Mouse (Mus musculus) kidney, embryonic 15.5 days (tissue): Measurements from ENCODE around the gene Fgfr2. TPM values are rescaled to one million over a fixed set of nuclear protein-coding genes. Genes with fewer than 3 reads are reported as not detected.

Experiments
- ATAC-seq: fragments of 200-750 bp; cut with Nextera tagmentation; replicated peaks from 2 replicates; pipeline ENCODE4 v1.8.0; 2017; ENCODE audit warnings: moderate TSS enrichment; ENCODE audit not compliant: low FRiP score
- H3K27ac ChIP-seq: fragments of 300-500 bp; sonication (generic); 2 replicates; pipeline ENCODE4 v1.5.1; 2015; ENCODE audit warnings: mild to moderate bottlenecking, inconsistent platforms
- H3K27me3 ChIP-seq: fragments of 300-500 bp; sonication (generic); 2 replicates; pipeline ENCODE4 v1.6.1; 2015; ENCODE audit warnings: inconsistent platforms
- H3K36me3 ChIP-seq: fragments of 300-500 bp; sonication (generic); 2 replicates; pipeline ENCODE4 v1.6.1; 2015; ENCODE audit warnings: inconsistent platforms
- H3K4me1 ChIP-seq: fragments of 300-500 bp; sonication (generic); 2 replicates; pipeline ENCODE4 v1.6.1; 2015; ENCODE audit warnings: inconsistent platforms
- H3K4me2 ChIP-seq: fragments of 300-500 bp; sonication (generic); 2 replicates; pipeline ENCODE4 v1.6.1; 2015; ENCODE audit warnings: moderate library complexity, mild to moderate bottlenecking, inconsistent platforms
- H3K4me3 ChIP-seq: fragments of 300-500 bp; sonication (generic); replicated peaks from 2 replicates; pipeline ENCODE4 v1.5.1; 2015; ENCODE audit warnings: mild to moderate bottlenecking, inconsistent platforms
- H3K9ac ChIP-seq: fragments of 300-500 bp; sonication (generic); 2 replicates; pipeline ENCODE4 v1.6.1; 2015; ENCODE audit warnings: mild to moderate bottlenecking, inconsistent platforms
- H3K9me3 ChIP-seq: fragments of 300-500 bp; sonication (generic); replicated peaks from 2 replicates; pipeline ENCODE4 v1.6.1; 2016; ENCODE audit warnings: inconsistent platforms
- WGBS: fragments of 180-500 bp; shearing (Covaris S2); methylation state at CpG from one replicate; pipeline ENCODE4 v1.1.7; 2015; ENCODE audit warnings: mixed read lengths; 5-methylcytosine and 5-hydroxymethylcytosine counted together
- polyA plus RNA-seq: library from polyadenylated mRNA; unstranded; fragments of >200 nt; fragmentation: Nextera tagmentation; extraction: Ambion mirVana; gene quantifications from 2 replicates; pipeline ENCODE4 v1.2.1, GENCODE M21; 2015

Gene Fgfr2
- polyA plus RNA-seq, 1 experiment from 2014 or later: 104 TPM

GRCm38 (mm10) chr7:132656075-132656474, 467.1 kb downstream of the Fgfr2 start:
- H3K4me2 ChIP-seq: peak overlapping the region; percentile 23; the same call in 1 of the 2 replicates
- H3K36me3 ChIP-seq: no peaks in the 10 kb centered on the region
- no peak overlapping the region for H3K9ac ChIP-seq
- H3K4me1 ChIP-seq: peaks cover 48% of the 10 kb centered on the region
- H3K9me3 ChIP-seq: no peaks in the 10 kb centered on the region
- WGBS: 26% methylated on average over 9 of the region's 9 CpGs
- no peak overlapping the region for H3K4me3 ChIP-seq
- ATAC-seq: 0 out of 2 replicates have a peak, but pooled peaks have one; percentile 43
- peak overlapping the region; percentile 78 for H3K27ac ChIP-seq
- no peaks in the 10 kb centered on the region for H3K27me3 ChIP-seq

- no peak overlapping the region for H3K4me3 ChIP-seq
- no peaks in the 10 kb centered on the region for H3K27me3 ChIP-seq
- H3K4me2 ChIP-seq: no peak overlapping the region
- no peak overlapping the region for H3K9ac ChIP-seq
- H3K9me3 ChIP-seq: no peaks in the 10 kb centered on the region
- peaks cover 37% of the 10 kb centered on the region for H3K4me1 ChIP-seq
- H3K36me3 ChIP-seq: no peaks in the 10 kb centered on the region
- ATAC-seq: no peak
- H3K27ac ChIP-seq: no peak overlapping the region
- WGBS: 86% methylated on average over 3 of the region's 3 CpGs
These were observed 468.7 kb downstream of the Fgfr2 start for GRCm38 (mm10) chr7:132654412-132654811.

DNA sequence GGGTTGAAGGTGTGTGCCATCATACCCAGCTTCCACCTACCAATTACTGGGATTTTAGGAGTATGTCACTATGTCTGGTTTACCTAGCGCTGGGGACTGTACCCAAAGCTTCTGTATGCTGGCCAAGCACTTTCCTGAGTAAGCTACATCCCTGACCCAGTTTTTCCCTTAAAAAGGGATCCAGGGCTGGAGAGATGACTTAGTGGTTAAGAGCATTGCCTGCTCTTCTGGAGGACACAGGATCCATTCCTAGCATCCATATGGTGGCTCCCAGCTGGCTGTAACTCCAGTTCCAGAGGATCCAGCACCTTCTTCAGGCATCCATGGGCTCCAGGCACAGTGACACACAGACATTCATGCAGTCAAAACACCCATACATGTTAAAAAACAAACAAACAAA, 476.6 kb downstream of the Fgfr2 start:
- Histone ChIP-seq H3K4me3 (no peak overlapping the region), H3K36me3 (no peaks in the 10 kb centered on the region), H3K27me3 (peaks cover 8% of the 10 kb centered on the region), H3K9ac (no peak overlapping the region), H3K4me2 (no peak overlapping the region), H3K9me3 (no peaks in the 10 kb centered on the region), H3K27ac (no peak overlapping the region), H3K4me1 (peaks cover 6% of the 10 kb centered on the region)
- 94% methylated on average over 1 of the region's 1 CpGs for WGBS
- ATAC-seq: no peak

DNA sequence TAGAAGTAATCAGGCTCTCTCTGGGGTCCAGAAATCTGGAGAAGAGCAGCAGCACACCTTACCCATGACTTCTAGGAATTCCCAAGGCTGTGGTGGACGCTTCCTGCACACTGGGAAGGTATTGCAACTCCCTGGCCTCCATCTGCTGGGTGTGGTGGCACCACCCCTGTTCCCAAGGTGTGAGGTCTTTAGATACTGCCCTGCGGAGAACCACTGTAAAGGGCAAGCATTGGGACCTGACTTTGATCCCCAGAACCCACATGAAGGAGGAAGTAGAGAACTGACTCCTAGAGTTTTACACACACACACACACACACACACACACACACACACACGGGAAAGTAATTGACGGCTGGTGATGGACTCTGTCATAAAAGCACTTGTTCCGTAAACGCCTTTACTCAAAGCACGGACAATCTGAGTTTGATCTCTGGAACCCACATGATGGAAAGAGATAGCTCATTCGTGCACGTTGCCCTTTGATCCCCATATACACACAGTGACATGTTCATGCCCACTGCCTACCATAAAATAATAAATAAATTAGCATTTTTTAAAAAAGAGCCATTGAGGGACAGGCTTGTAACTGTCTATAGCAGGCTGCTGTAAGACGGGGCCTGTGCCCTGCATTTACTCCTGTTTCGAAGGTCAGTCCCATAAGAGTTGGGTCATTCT, 478.4 kb downstream of the Fgfr2 start:
- no peak overlapping the region for H3K4me2 ChIP-seq
- 56% methylated on average over 11 of the region's 11 CpGs for WGBS
- ATAC-seq: no peak

GRCm38 (mm10) chr7:132641606-132642005, 481.5 kb downstream of the Fgfr2 start:
- peaks cover 12% of the 10 kb centered on the region for H3K27me3 ChIP-seq
- no peaks in the 10 kb centered on the region for H3K9me3 ChIP-seq
- peaks cover 30% of the 10 kb centered on the region for H3K4me1 ChIP-seq
- 0 out of 2 replicates have a peak, but pooled peaks have one; percentile 2 for ATAC-seq
- no peak overlapping the region for H3K4me3 ChIP-seq
- no peaks in the 10 kb centered on the region for H3K36me3 ChIP-seq
- no peak overlapping the region for H3K9ac ChIP-seq
- H3K27ac ChIP-seq: no peak overlapping the region
- 76% methylated on average over 1 of the region's 1 CpGs for WGBS
- H3K4me2 ChIP-seq: no peak overlapping the region

More for the DNA sequence above, 478.4 kb downstream of the Fgfr2 start:
- peaks cover 18% of the 10 kb centered on the region for H3K4me1 ChIP-seq
- no peak overlapping the region for H3K27ac ChIP-seq
- no peak overlapping the region for H3K4me3 ChIP-seq
- H3K36me3 ChIP-seq: no peaks in the 10 kb centered on the region
- peaks cover 12% of the 10 kb centered on the region for H3K27me3 ChIP-seq
- no peak overlapping the region for H3K9ac ChIP-seq
- no peaks in the 10 kb centered on the region for H3K9me3 ChIP-seq

- 6% methylated on average over 9 of the region's 9 CpGs for WGBS
- peak; percentile 75 for ATAC-seq
These were observed 482.2 kb downstream of the Fgfr2 start for GRCm38 (mm10) chr7:132640946-132641345.

DNA sequence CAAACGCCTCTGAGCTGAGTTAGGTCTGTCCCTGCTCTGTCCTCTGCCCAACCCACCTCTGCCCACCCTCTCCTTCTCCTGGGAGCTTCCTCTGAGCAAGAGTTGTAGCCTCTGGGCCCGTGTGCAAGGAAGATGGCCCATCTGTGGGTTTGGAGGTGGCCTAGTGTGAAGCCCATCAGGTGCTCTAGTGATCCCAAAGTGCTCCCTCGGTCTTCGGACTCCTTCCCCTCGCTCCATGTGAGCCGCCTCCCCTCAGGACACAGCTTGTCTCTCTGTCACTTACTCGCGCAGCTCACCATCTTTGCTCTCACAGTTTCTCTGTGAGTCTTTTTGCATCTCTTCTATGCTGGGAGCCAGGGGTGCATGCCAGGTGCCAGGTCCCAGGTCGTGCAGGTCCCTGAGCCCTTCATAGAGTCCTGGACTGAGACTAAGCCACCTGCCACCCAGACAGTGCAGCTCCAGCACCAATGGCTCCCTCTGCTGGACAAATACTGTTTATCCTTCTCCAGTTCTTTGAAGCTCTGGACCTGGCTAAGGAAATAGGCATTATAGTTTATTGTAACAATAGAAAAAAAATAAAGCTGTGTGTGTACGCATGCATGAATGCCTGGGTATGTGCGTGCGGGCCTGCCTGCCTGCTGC, 484.6 kb downstream of the Fgfr2 start:
- Histone ChIP-seq H3K27me3 (peaks cover 11% of the 10 kb centered on the region), H3K9me3 (no peaks in the 10 kb centered on the region), H3K4me2 (no peak overlapping the region), H3K36me3 (no peaks in the 10 kb centered on the region), H3K9ac (no peak overlapping the region), H3K4me3 (no peak overlapping the region), H3K4me1 (peaks cover 30% of the 10 kb centered on the region), H3K27ac (no peak overlapping the region)
- ATAC-seq: peak; percentile 78
- WGBS: 63% methylated on average over 12 of the region's 12 CpGs

More at GRCm38 (mm10) chr7:132640946-132641345, 482.2 kb downstream of the Fgfr2 start:
- H3K4me3 ChIP-seq: no peak overlapping the region
- no peak overlapping the region for H3K9ac ChIP-seq
- no peaks in the 10 kb centered on the region for H3K9me3 ChIP-seq
- peaks cover 12% of the 10 kb centered on the region for H3K27me3 ChIP-seq
- H3K4me2 ChIP-seq: no peak overlapping the region
- peaks cover 30% of the 10 kb centered on the region for H3K4me1 ChIP-seq
- no peaks in the 10 kb centered on the region for H3K36me3 ChIP-seq
- H3K27ac ChIP-seq: no peak overlapping the region

DNA sequence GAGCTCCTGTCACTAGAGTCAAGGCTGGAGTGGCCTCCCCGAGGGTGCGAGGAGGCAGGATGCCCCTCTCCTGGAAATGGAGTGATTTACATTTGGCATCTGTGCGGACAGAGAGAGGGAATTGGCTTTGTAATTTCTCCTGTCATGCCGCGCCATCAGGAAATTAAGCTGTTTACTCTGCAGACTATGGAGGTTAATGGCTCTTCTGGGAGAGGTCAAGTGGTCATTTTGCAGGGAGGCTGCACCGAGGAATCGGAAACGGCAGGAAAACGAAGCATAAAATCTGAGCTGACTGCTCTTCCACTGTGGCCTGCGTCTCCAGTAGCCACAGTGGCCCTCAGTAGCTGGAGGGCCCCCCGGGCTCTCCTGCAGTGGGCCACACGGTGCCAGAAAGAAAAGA, 485.9 kb downstream of the Fgfr2 start:
- 12% methylated on average over 12 of the region's 12 CpGs for WGBS
- Histone ChIP-seq H3K4me2 (no peak overlapping the region), H3K9me3 (no peaks in the 10 kb centered on the region), H3K4me3 (no peak overlapping the region), H3K27ac (no peak overlapping the region), H3K9ac (no peak overlapping the region), H3K4me1 (peaks cover 30% of the 10 kb centered on the region), H3K36me3 (no peaks in the 10 kb centered on the region), H3K27me3 (peaks cover 11% of the 10 kb centered on the region)
- ATAC-seq: no peak

- Histone ChIP-seq H3K4me2 (no peak overlapping the region), H3K27ac (no peak overlapping the region), H3K27me3 (peaks cover 2% of the 10 kb centered on the region; the same call in 1 of the 2 replicates), H3K36me3 (no peaks in the 10 kb centered on the region), H3K9me3 (no peaks in the 10 kb centered on the region), H3K4me3 (no peak overlapping the region), H3K9ac (no peak overlapping the region), H3K4me1 (no peaks in the 10 kb centered on the region)
- ATAC-seq: no peak
- 80% methylated on average over 11 of the region's 11 CpGs for WGBS
These were observed 491.8 kb downstream of the Fgfr2 start for GRCm38 (mm10) chr7:132631313-132631712.

- H3K27ac ChIP-seq: no peak overlapping the region
- H3K9ac ChIP-seq: no peak overlapping the region
- H3K9me3 ChIP-seq: no peaks in the 10 kb centered on the region
- 72% methylated on average over 3 of the region's 3 CpGs for WGBS
- 0 out of 2 replicates have a peak, but pooled peaks cover 7% of the 10 kb centered on the region for H3K4me1 ChIP-seq
- H3K27me3 ChIP-seq: no peaks in the 10 kb centered on the region; the same call in 1 of the 2 replicates
- ATAC-seq: no peak
- no peak overlapping the region for H3K4me2 ChIP-seq
- H3K4me3 ChIP-seq: no peak overlapping the region
- H3K36me3 ChIP-seq: no peaks in the 10 kb centered on the region
These were observed 495.7 kb downstream of the Fgfr2 start for GRCm38 (mm10) chr7:132627448-132627847.

GRCm38 (mm10) chr7:132626174-132626573, 497.0 kb downstream of the Fgfr2 start:
- H3K9ac ChIP-seq: no peak overlapping the region
- no peak overlapping the region for H3K4me3 ChIP-seq
- WGBS: 36% methylated on average over 4 of the region's 4 CpGs
- no peak overlapping the region for H3K4me2 ChIP-seq
- ATAC-seq: no peak
- no peaks in the 10 kb centered on the region; the same call in 1 of the 2 replicates for H3K27me3 ChIP-seq
- H3K4me1 ChIP-seq: 0 out of 2 replicates have a peak, but pooled peaks cover 7% of the 10 kb centered on the region
- no peaks in the 10 kb centered on the region for H3K36me3 ChIP-seq
- no peaks in the 10 kb centered on the region for H3K9me3 ChIP-seq
- no peak overlapping the region for H3K27ac ChIP-seq

- no peak overlapping the region for H3K4me2 ChIP-seq
- 34% methylated on average over 10 of the region's 10 CpGs for WGBS
- H3K27ac ChIP-seq: no peak overlapping the region
- no peaks in the 10 kb centered on the region for H3K36me3 ChIP-seq
- no peak for ATAC-seq
- H3K9ac ChIP-seq: no peak overlapping the region
- no peaks in the 10 kb centered on the region for H3K27me3 ChIP-seq
- H3K4me3 ChIP-seq: no peak overlapping the region
- no peaks in the 10 kb centered on the region for H3K9me3 ChIP-seq
- 0 out of 2 replicates have a peak, but pooled peaks cover 7% of the 10 kb centered on the region for H3K4me1 ChIP-seq
These were observed 499.0 kb downstream of the Fgfr2 start for GRCm38 (mm10) chr7:132624161-132624560.
